Mouse (Mus musculus): ENCODE results near the gene Sh3pxd2a. TPM values are rescaled to one million over a fixed set of nuclear protein-coding genes. Genes with fewer than 3 reads are reported as not detected.

Gene Sh3pxd2a
- total and polyA plus RNA-seq, 3 experiments = 3.9 to 11.3 TPM; not detected in 1

- no peak for TF ChIP-seq NELFE (IDR thresholded peaks at IDR 0.05; ENCODE audit: low read depth, low read length)
- no peak for TF ChIP-seq MYC (IDR thresholded peaks at IDR 0.05; ENCODE audit: low read depth, low read length)
- TF ChIP-seq MAZ (IDR thresholded peaks at IDR 0.05; ENCODE audit: low read depth, low read length) = no peak
- TF ChIP-seq BHLHE40 (IDR thresholded peaks at IDR 0.05; ENCODE audit: borderline replicate concordance, low read depth, low read length) = no peak
- TF ChIP-seq GATA1 (IDR thresholded peaks at IDR 0.05; ENCODE audit: low read depth, low read length) = no peak
- TF ChIP-seq SIN3A (IDR thresholded peaks at IDR 0.05; ENCODE audit: low read length) = no peak
- TF ChIP-seq GABPA (IDR thresholded peaks at IDR 0.05; ENCODE audit: low read depth, low read length) = no peak
- TF ChIP-seq TAL1 (IDR thresholded peaks at IDR 0.05; ENCODE audit: low read length) = no peak
- no peak for TF ChIP-seq POLR2A (IDR thresholded peaks at IDR 0.05; ENCODE audit: control insufficient read depth in 1 of 2, insufficient read depth in 1 of 2, low read depth in 1 of 2, low read length in 2 of 2, poor library complexity in 1 of 2)
- no peak for TF ChIP-seq POLR2AphosphoS2 (IDR thresholded peaks at IDR 0.05; ENCODE audit: low read length)
- TF ChIP-seq SMC3 (IDR thresholded peaks at IDR 0.05; ENCODE audit: low read depth, low read length) = no peak
- no peak for TF ChIP-seq ZC3H11A (IDR thresholded peaks at IDR 0.05; ENCODE audit: low read depth, low read length)
- H3K27me3 ChIP-seq (ENCODE audit: control insufficient read depth in 1 of 2, insufficient read depth in 2 of 2, low read length in 2 of 2) = peaks cover 0 to 2% of the 10 kb centered on the region in 2 experiments; a peak in 1 of 4 replicates
- H3K4me1 ChIP-seq (ENCODE audit: control insufficient read depth in 1 of 2, insufficient read depth in 2 of 2, low read length in 2 of 2) = no peaks in the 10 kb centered on the region
- H3K79me2 ChIP-seq (ENCODE audit: control insufficient read depth, insufficient read depth, low read length, poor library complexity) = no peaks in the 10 kb centered on the region
- no peak overlapping the region for H3K27ac ChIP-seq (ENCODE audit: control insufficient read depth, low read depth, low read length)
- H3K9ac ChIP-seq (ENCODE audit: control insufficient read depth, low read depth, low read length, poor library complexity, severe bottlenecking) = no peak overlapping the region
- DNase-seq (ENCODE audit: low read depth, low spot score) = no peak
- H3K4me3 ChIP-seq (ENCODE audit: control insufficient read depth in 1 of 2, insufficient read depth in 1 of 2, low read depth in 2 of 2, low read length in 2 of 2) = no peak overlapping the region
- no peaks in the 10 kb centered on the region for H3K9me3 ChIP-seq (replicated peaks; ENCODE audit: insufficient read depth, low read length)
- H3K36me3 ChIP-seq (ENCODE audit: control insufficient read depth in 1 of 2, insufficient read depth in 2 of 2, low read length in 2 of 2) = no peaks in the 10 kb centered on the region
These were observed 13.7 kb downstream of the Sh3pxd2a start for GRCm38 (mm10) chr19:47450261-47451137.

- DNase-seq (ENCODE audit: low read depth, low spot score) = no peak
- Histone ChIP-seq H3K27me3 (ENCODE audit: control insufficient read depth in 1 of 2, insufficient read depth in 2 of 2, low read length in 2 of 2) (peaks cover 0 to 2% of the 10 kb centered on the region in 2 experiments; a peak in 1 of 4 replicates), H3K4me3 (ENCODE audit: control insufficient read depth in 1 of 2, insufficient read depth in 1 of 2, low read depth in 2 of 2, low read length in 2 of 2) (no peak overlapping the region), H3K79me2 (ENCODE audit: control insufficient read depth, insufficient read depth, low read length, poor library complexity) (no peaks in the 10 kb centered on the region), H3K9ac (ENCODE audit: control insufficient read depth, low read depth, low read length, poor library complexity, severe bottlenecking) (no peak overlapping the region), H3K4me1 (ENCODE audit: control insufficient read depth in 1 of 2, insufficient read depth in 2 of 2, low read length in 2 of 2) (no peaks in the 10 kb centered on the region), H3K9me3 (replicated peaks; ENCODE audit: insufficient read depth, low read length) (no peaks in the 10 kb centered on the region), H3K27ac (ENCODE audit: control insufficient read depth, low read depth, low read length) (no peak overlapping the region), H3K36me3 (ENCODE audit: control insufficient read depth in 1 of 2, insufficient read depth in 2 of 2, low read length in 2 of 2) (no peaks in the 10 kb centered on the region)
- TF ChIP-seq TBP (IDR thresholded peaks at IDR 0.05; ENCODE audit: low read depth, low read length) = no peak
These were observed 14.5 kb downstream of the Sh3pxd2a start for GRCm38 (mm10) chr19:47449513-47450227.
